Mouse (Mus musculus) testis, adult 10 weeks (tissue): Measurements from ENCODE around the gene Polr2l. TPM values are rescaled to one million over a fixed set of nuclear protein-coding genes. Genes with fewer than 3 reads are reported as not detected.

ENCODE experiments used
- polyA plus RNA-seq: library from polyadenylated mRNA; stranded (reverse); fragments of 350-450 nt; fragmentation: Illumina TruSeq; extraction: RNeasy Lipid Tissue Mini Kit (QIAGEN cat#74804); gene quantifications from one replicate; pipeline ENCODE4 v1.2.3, GENCODE M21; 2014; ENCODE audit warnings: low read depth, low replicate concordance

Gene Polr2l
- 0.87 TPM for polyA plus RNA-seq

GRCm38 (mm10) chr7:141475011-141475804 lies at the start of gene Polr2l, which contains the start of gene Tspan4:
Polr2l (minus strand) TSS chr7:141475132.
Tspan4 (plus strand) TSS chr7:141475240.

GRCm38 (mm10) chr7:141467230-141468030 lies 7.5 kb downstream of the Polr2l start, which contains the start of gene Cd151:
Cd151 (plus strand) TSS chr7:141467392.

GRCm38 (mm10) chr7:141460391-141461113 lies 14.4 kb downstream of the Polr2l start, which contains the start of gene Cracr2b:
Cracr2b (plus strand) TSS chr7:141461094.

GRCm38 (mm10) chr7:141454967-141455551 lies 19.9 kb downstream of the Polr2l start, which contains the start of gene Pnpla2:
Pnpla2 (plus strand) TSS chr7:141455198.

GRCm38 (mm10) chr7:141447110-141447991 lies 27.6 kb downstream of the Polr2l start, which contains the start of gene Rplp2:
Rplp2 (plus strand) TSS chr7:141447370.

GRCm38 (mm10) chr7:141443828-141444237 lies 31.1 kb downstream of the Polr2l start, which contains the start of gene Pidd1:
Pidd1 (minus strand) TSS chr7:141444025.

GRCm38 (mm10) chr7:141437178-141438120 lies 37.5 kb downstream of the Polr2l start, which contains the start of gene Slc25a22:
Slc25a22 (minus strand) TSS chr7:141437892.

GRCm38 (mm10) chr7:141429310-141429709 lies 45.6 kb downstream of the Polr2l start, which contains the start of gene Cend1:
Cend1 (minus strand) TSS chr7:141429491.

Other genes with a start within 250 kb of the Polr2l start
- gene Phrf1, start 246.3 kb downstream of the Polr2l start, polyA plus RNA-seq: 24.6 TPM
- gene Irf7, start 208.7 kb downstream of the Polr2l start, polyA plus RNA-seq: 2.1 TPM
- gene Cdhr5, start 198.3 kb downstream of the Polr2l start, polyA plus RNA-seq: 1.5 TPM
- not detected for gene Sct, start 196.0 kb downstream of the Polr2l start, polyA plus RNA-seq
- gene Drd4, start 183.1 kb downstream of the Polr2l start, polyA plus RNA-seq: 1.1 TPM
- gene Deaf1, start 147.4 kb downstream of the Polr2l start, polyA plus RNA-seq: 1.2 TPM
- gene Tmem80, start 147.4 kb downstream of the Polr2l start, polyA plus RNA-seq: 15.0 TPM
- gene Eps8l2, start 136.3 kb downstream of the Polr2l start, polyA plus RNA-seq: 0.34 TPM
- 1.8 TPM for gene Taldo1, start 82.9 kb downstream of the Polr2l start, polyA plus RNA-seq
- 3.7 TPM for gene Gatd1, start 61.0 kb downstream of the Polr2l start, polyA plus RNA-seq
- gene Cend1, start 45.6 kb downstream of the Polr2l start, polyA plus RNA-seq: 0.18 TPM
- 0.14 TPM for gene Slc25a22, start 37.2 kb downstream of the Polr2l start, polyA plus RNA-seq
- gene Pidd1, start 31.1 kb downstream of the Polr2l start, polyA plus RNA-seq: 0.48 TPM
- 10.3 TPM for gene Rplp2, start 27.8 kb downstream of the Polr2l start, polyA plus RNA-seq
- gene Pnpla2, start 19.9 kb downstream of the Polr2l start, polyA plus RNA-seq: 14.7 TPM
- not detected for gene Cracr2b, start 14.0 kb downstream of the Polr2l start, polyA plus RNA-seq
- gene Cd151, start 7.7 kb downstream of the Polr2l start, polyA plus RNA-seq: 17.0 TPM
- gene Tspan4, start 108 bp upstream of the Polr2l start, polyA plus RNA-seq: 0.49 TPM
- 12.1 TPM for gene Chid1, start 64.7 kb upstream of the Polr2l start, polyA plus RNA-seq
- 22.2 TPM for gene Ap2a2, start 87.0 kb upstream of the Polr2l start, polyA plus RNA-seq
- gene Muc6, start 180.2 kb upstream of the Polr2l start, polyA plus RNA-seq: 0.18 TPM
- gene Muc2, start 215.2 kb upstream of the Polr2l start, polyA plus RNA-seq: 0.17 TPM